Mouse (Mus musculus) stomach, embryonic 14.5 days (tissue): ENCODE results near the gene Arhgef17. TPM values are rescaled to one million over a fixed set of nuclear protein-coding genes. Genes with fewer than 3 reads are reported as not detected.
A peak's percentile ranks its signal among the peaks of the same experiment; 100 is the strongest.

ENCODE experiments used
- ATAC-seq: fragments of 200-750 bp; cut with Nextera tagmentation; 2 replicates; pipeline ENCODE4 v1.8.0; 2017; ENCODE audit warnings: low read depth, moderate TSS enrichment; ENCODE audit not compliant: insufficient number of reproducible peaks, insufficient read depth, low FRiP score
- H3K27ac ChIP-seq: fragments of 300-500 bp; sonication (generic); 2 replicates; pipeline ENCODE4 v1.5.1; 2014; ENCODE audit warnings: mild to moderate bottlenecking, low read length, moderate library complexity, mixed read lengths
- H3K27me3 ChIP-seq: fragments of 300-500 bp; sonication (generic); 2 replicates; pipeline ENCODE4 v1.6.1; 2014; ENCODE audit warnings: low read length, control low read depth, mixed read lengths; ENCODE audit not compliant: control insufficient read depth, insufficient read depth
- H3K36me3 ChIP-seq: fragments of 300-500 bp; sonication (generic); 2 replicates; pipeline ENCODE4 v1.6.1; 2014; ENCODE audit warnings: mild to moderate bottlenecking, control low read depth, low read length, moderate library complexity, mixed read lengths; ENCODE audit not compliant: control insufficient read depth, insufficient read depth
- H3K4me1 ChIP-seq: fragments of 300-500 bp; sonication (generic); 2 replicates; pipeline ENCODE4 v1.6.1; 2014; ENCODE audit warnings: low read length, control low read depth, mixed read lengths; ENCODE audit not compliant: control insufficient read depth, insufficient read depth
- H3K4me2 ChIP-seq: fragments of 300-500 bp; sonication (generic); replicated peaks from 2 replicates; pipeline ENCODE4 v1.6.1; 2014; ENCODE audit warnings: low read depth, low read length, control low read depth
- H3K4me3 ChIP-seq: fragments of 300-500 bp; sonication (generic); 2 replicates; pipeline ENCODE4 v1.5.1; 2014; ENCODE audit warnings: low read depth, low read length, control low read depth
- H3K9ac ChIP-seq: fragments of 300-500 bp; sonication (generic); replicated peaks from 2 replicates; pipeline ENCODE4 v1.6.1; 2014; ENCODE audit warnings: low read depth, mild to moderate bottlenecking, control low read depth, low read length, moderate library complexity, mixed read lengths
- H3K9me3 ChIP-seq: fragments of 300-500 bp; sonication (generic); 2 replicates; pipeline ENCODE4 v1.6.1; 2016; ENCODE audit warnings: low read depth, low read length, control low read depth; ENCODE audit not compliant: control insufficient read depth
- WGBS: fragments of 180-500 bp; shearing (Covaris S2); extraction: QIAGEN DNeasy Blood & Tissue Kit; methylation state at CpG from one replicate; pipeline ENCODE4 v1.1.7; 2014; 5-methylcytosine and 5-hydroxymethylcytosine counted together
- polyA plus RNA-seq: library from polyadenylated mRNA; unstranded; fragments of >200 nt; fragmentation: Nextera tagmentation; extraction: Ambion mirVana; gene quantifications from 2 replicates; pipeline ENCODE4 v1.2.1, GENCODE M21; 2014

Arhgef17 gene
- polyA plus RNA-seq, 1 experiment from 2014 or later = 13.7 TPM

DNA sequence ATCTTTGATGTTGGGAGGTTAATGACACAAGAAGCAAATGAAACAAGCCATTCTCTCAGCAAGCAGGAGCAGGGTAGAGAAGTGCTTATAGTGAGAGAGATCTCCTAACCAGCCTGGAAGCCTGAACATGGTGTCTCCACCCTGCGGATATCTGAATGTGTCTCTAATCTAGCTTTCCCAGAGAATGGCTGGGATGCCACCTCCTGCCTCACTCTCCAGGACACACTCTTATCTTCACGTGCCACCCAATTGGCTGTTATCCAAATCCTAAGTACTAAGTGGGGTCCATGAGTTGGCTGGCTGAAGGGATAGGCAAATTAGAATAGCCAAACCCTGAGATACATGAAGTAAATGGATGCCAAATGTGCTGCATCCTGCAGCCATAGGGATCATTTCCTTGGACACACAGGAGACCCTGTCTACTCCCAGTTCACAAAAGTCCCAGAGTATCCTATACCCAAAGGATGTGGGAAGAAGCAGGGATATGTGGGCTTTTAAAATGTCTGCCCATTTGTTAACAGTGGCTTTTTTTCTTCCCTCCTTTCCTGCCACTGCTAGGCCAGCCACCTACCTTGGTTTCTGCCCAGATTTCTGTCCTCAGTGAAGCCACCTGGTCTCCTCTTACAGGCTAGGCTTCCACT lies 87.4 kb downstream of the Arhgef17 start:
- no peak overlapping the region for H3K27ac ChIP-seq
- H3K36me3 ChIP-seq = no peaks in the 10 kb centered on the region
- WGBS = 70% methylated on average over 2 of the region's 2 CpGs
- no peaks in the 10 kb centered on the region for H3K27me3 ChIP-seq
- peak; percentile 33; the same call in 1 of the 2 replicates for ATAC-seq
- no peaks in the 10 kb centered on the region for H3K4me1 ChIP-seq
- H3K4me2 ChIP-seq = no peak overlapping the region
- H3K9ac ChIP-seq = no peak overlapping the region
- H3K4me3 ChIP-seq = no peak overlapping the region
- no peaks in the 10 kb centered on the region for H3K9me3 ChIP-seq

DNA sequence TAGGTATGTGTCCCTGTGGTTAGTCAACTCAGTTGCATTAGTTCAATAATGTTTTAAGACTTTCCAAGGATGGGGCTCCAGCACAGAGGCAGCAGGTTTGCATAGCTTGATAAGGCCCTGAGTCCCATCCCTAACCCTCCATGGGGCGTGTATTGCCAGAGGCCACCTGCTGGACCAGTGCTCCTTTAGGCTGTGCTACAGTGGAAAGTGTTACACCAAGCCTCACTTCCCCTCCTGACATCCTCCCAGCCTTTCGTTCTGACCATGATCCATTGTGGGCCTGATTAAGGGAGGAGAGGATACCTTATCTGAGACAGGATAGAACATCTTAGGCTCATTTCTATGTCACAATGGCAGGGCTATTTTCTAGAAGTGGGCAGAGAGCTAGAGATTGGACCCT lies 88.0 kb downstream of the Arhgef17 start:
- Histone ChIP-seq H3K9ac (no peak overlapping the region), H3K4me2 (no peak overlapping the region), H3K27me3 (no peaks in the 10 kb centered on the region), H3K9me3 (no peaks in the 10 kb centered on the region), H3K4me3 (no peak overlapping the region), H3K4me1 (no peaks in the 10 kb centered on the region), H3K36me3 (no peaks in the 10 kb centered on the region; the same call in 1 of the 2 replicates), H3K27ac (no peak overlapping the region)
- 84% methylated on average over 2 of the region's 2 CpGs for WGBS
- no peak for ATAC-seq

- H3K9me3 ChIP-seq = no peaks in the 10 kb centered on the region
- H3K27ac ChIP-seq = no peak overlapping the region
- no peaks in the 10 kb centered on the region for H3K4me1 ChIP-seq
- WGBS = 82% methylated on average over 5 of the region's 5 CpGs
- H3K36me3 ChIP-seq = no peaks in the 10 kb centered on the region; the same call in 1 of the 2 replicates
- H3K27me3 ChIP-seq = no peaks in the 10 kb centered on the region
- H3K4me3 ChIP-seq = no peak overlapping the region
- no peak for ATAC-seq
- H3K9ac ChIP-seq = no peak overlapping the region
- no peak overlapping the region for H3K4me2 ChIP-seq
Measured at GRCm38 (mm10) chr7:100842175-100842574, 89.7 kb downstream of the Arhgef17 start.

DNA sequence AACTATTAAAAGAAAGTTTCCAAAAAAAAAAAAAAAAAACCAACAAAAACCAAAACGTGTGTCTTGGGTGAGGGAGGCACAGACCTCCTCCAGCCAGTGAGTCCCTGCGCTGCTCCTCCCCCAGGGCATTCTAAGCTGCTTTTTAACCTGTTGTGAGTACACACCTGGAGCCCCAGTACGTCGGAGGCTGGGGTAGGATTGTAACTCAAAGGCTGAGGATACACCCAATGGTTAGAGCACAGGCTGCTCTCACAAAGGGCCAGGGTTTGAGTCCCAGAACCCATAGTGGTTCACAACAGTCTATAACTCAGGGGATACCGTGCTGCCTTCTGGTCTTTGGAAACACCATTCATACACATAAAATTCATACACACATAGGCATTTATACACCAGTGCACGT lies 90.3 kb downstream of the Arhgef17 start:
- Histone ChIP-seq H3K9me3 (no peaks in the 10 kb centered on the region), H3K27ac (no peak overlapping the region), H3K27me3 (no peaks in the 10 kb centered on the region), H3K4me2 (no peak overlapping the region), H3K4me3 (no peak overlapping the region), H3K9ac (no peak overlapping the region), H3K4me1 (no peaks in the 10 kb centered on the region), H3K36me3 (no peaks in the 10 kb centered on the region; the same call in 1 of the 2 replicates)
- 88% methylated on average over 6 of the region's 6 CpGs for WGBS
- ATAC-seq = no peak

- 93% methylated on average over 1 of the region's 1 CpGs for WGBS
Measured at GRCm38 (mm10) chr7:100840906-100841305, 91.0 kb downstream of the Arhgef17 start.

DNA sequence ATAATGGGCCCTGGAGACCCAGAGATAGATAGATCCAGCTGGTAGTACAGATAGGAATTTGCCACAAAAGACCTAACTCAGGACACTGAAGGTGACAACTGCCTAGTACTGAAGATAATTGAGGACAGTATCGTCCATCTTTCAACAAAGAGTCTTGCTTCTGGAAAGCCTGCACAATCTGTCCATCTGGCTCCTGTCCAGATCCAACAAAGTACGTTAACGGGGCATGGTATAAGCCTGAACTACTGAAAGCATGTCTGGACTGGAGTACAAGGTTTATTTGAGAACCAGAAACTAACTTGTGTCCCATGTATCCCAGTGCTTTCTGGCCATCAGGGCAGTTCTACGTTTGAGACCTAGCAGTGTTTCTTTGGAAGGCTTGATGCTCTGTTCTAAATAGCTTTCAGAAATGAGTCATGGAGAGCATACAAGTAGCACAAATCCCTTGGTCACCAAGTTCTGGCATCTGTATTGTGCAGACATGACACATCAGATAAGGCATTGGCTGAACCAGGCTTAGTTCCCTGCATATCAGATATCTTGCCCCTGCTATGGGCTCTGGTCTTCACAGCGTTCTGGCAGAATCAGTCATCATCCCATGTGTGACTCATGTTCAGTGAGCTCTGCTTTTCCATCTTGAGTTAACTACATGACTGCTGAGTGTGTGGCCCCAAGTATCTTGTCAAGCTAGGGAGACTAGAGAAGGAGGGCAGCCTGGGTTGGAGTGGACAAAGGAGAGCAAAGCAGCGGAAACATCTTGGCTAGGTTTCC lies 92.1 kb downstream of the Arhgef17 start:
- 73% methylated on average over 6 of the region's 6 CpGs for WGBS
- Histone ChIP-seq H3K27me3 (no peaks in the 10 kb centered on the region), H3K9ac (no peak overlapping the region), H3K4me3 (no peak overlapping the region), H3K9me3 (no peaks in the 10 kb centered on the region), H3K4me2 (no peak overlapping the region), H3K27ac (no peak overlapping the region), H3K4me1 (no peaks in the 10 kb centered on the region), H3K36me3 (peaks cover 5% of the 10 kb centered on the region; the same call in 1 of the 2 replicates)
- no peak for ATAC-seq

More at GRCm38 (mm10) chr7:100840906-100841305, 91.0 kb downstream of the Arhgef17 start:
- H3K9ac ChIP-seq = no peak overlapping the region
- no peak overlapping the region for H3K4me2 ChIP-seq
- H3K4me1 ChIP-seq = no peaks in the 10 kb centered on the region
- H3K4me3 ChIP-seq = no peak overlapping the region
- no peak overlapping the region for H3K27ac ChIP-seq
- no peaks in the 10 kb centered on the region for H3K9me3 ChIP-seq
- no peaks in the 10 kb centered on the region for H3K27me3 ChIP-seq
- no peak for ATAC-seq
- no peaks in the 10 kb centered on the region; the same call in 1 of the 2 replicates for H3K36me3 ChIP-seq

DNA sequence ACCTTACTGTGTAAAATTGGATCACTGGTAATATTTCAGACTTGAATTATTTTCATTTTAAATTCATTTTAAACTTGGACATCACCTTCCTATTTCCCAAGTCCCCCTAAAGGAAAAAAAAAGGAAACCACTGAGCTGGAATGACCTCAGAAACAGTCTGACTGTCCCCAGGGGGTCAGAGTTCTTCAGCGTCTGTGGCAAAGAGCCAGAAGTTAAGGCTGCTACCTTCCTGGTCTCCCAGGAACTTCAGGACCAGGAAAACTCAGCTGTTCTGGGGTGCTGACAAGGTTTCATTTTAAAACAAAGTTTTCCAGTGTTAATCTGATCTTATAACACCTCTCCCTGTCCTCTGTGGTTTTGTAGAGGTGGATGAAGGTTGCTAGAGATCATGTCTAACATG lies 94.2 kb downstream of the Arhgef17 start:
- no peaks in the 10 kb centered on the region for H3K27me3 ChIP-seq
- no peaks in the 10 kb centered on the region for H3K9me3 ChIP-seq
- peaks cover 6% of the 10 kb centered on the region; the same call in 1 of the 2 replicates for H3K36me3 ChIP-seq
- H3K4me2 ChIP-seq = no peak overlapping the region
- no peak for ATAC-seq
- no peak overlapping the region for H3K4me3 ChIP-seq
- WGBS = 78% methylated on average over 1 of the region's 1 CpGs
- no peak overlapping the region for H3K27ac ChIP-seq
- H3K9ac ChIP-seq = no peak overlapping the region
- H3K4me1 ChIP-seq = no peaks in the 10 kb centered on the region

DNA sequence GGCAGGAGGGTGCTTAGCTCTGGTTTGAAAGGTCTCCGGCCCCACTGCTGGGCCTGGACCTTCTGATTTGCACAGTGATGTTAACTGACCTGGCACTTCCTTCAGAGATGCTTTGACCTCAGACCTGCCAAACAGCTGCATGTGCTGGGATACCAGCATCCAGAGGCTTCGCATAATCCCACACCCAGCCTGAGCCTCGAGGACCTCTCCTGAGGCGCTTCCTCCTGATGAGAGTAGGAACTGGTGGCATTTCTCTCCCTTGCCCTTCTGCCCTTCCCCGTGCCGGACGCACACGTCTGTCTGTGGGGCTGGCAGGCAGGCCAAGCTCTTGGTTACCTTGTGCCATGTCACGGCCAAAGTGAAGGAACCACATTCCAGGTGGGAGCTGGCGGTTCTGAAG lies 95.2 kb downstream of the Arhgef17 start:
- WGBS = 85% methylated on average over 10 of the region's 10 CpGs
- Histone ChIP-seq H3K27me3 (no peaks in the 10 kb centered on the region), H3K4me2 (no peak overlapping the region), H3K4me1 (no peaks in the 10 kb centered on the region), H3K9me3 (no peaks in the 10 kb centered on the region), H3K9ac (no peak overlapping the region), H3K36me3 (peaks cover 6% of the 10 kb centered on the region; the same call in 1 of the 2 replicates), H3K27ac (no peak overlapping the region), H3K4me3 (no peak overlapping the region)
- ATAC-seq = no peak
